Comparison of ENCODE assay signal across 8 mouse cellular contexts in the genomic region with DNA sequence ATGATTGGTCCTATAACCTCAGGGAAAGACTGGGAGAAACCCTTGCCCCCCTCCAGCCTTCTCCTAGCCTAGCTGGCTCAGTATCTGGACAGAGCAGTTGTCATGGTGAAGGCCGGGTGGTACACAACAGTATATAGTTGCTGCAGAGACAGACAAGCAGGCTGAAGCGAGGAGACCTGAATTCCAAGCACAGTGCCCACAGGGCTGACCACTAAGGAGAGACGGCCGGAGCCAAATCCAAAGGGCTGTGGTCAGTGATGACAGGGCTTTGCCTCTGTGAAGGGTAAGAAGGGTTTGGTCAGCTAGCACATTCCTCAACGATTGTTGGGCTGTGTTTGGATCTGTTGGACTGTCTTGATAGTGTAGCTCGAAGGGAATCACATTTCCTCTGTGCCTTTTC. TPM values are rescaled to one million over a fixed set of nuclear protein-coding genes. Genes with fewer than 3 reads are reported as not detected.
DNase-seq lines count a peak whose midpoint lies in the region; ATAC-seq lines count a peak whose summit lies in the region.

No protein-coding gene starts in this region.

- H3K4me2 ChIP-seq in heart, embryonic 15.5 days: peak overlapping the region; percentile 57; the same call in 1 of the 2 replicates
- peak overlapping the region; percentile 52; the same call in 1 of the 2 replicates for H3K4me2 ChIP-seq in embryonic facial prominence, embryonic 14.5 days (ENCODE audit: low read depth, low read length)
- H3K4me2 ChIP-seq in liver, embryonic 13.5 days: peak overlapping the region; percentile 76

- intact Hi-C loops in heart, postnatal 10 days (cut with DNase I): loop anchor here (1.0 to 5.0 kb wide), 3 partner anchors 80 to 174 kb away; no protein-coding TSS in a partner anchor
- intact Hi-C loops in left cerebral cortex, postnatal 14 days (cut with DNase I): loop anchor here (5.0 kb wide), 2 partner anchors 79 to 174 kb away; no protein-coding TSS in a partner anchor

- no peak for ATAC-seq in heart, embryonic 15.5 days (replicated peaks; ENCODE audit: insufficient number of reproducible peaks, insufficient read depth, low FRiP score, low read depth)
- ATAC-seq in embryonic facial prominence, embryonic 14.5 days (ENCODE audit: low read depth): no peak
- ATAC-seq in liver, embryonic 13.5 days (ENCODE audit: low read depth): peak; percentile 1; the same call in 1 of the 2 replicates

- H3K9ac ChIP-seq in heart, embryonic 15.5 days: peak overlapping the region; percentile 29
- peak overlapping the region; percentile 15; the same call in 1 of the 2 replicates for H3K9ac ChIP-seq in embryonic facial prominence, embryonic 14.5 days (ENCODE audit: low read depth, low read length)
- peak overlapping the region; percentile 65 for H3K9ac ChIP-seq in liver, embryonic 13.5 days

- no peaks in the 10 kb centered on the region for H3K9me3 ChIP-seq in heart, embryonic 15.5 days (replicated peaks)
- no peaks in the 10 kb centered on the region for H3K9me3 ChIP-seq in embryonic facial prominence, embryonic 14.5 days (ENCODE audit: control insufficient read depth, low read length)
- no peaks in the 10 kb centered on the region for H3K9me3 ChIP-seq in liver, embryonic 13.5 days (replicated peaks)

- H3K27me3 ChIP-seq in heart, embryonic 15.5 days: no peaks in the 10 kb centered on the region
- no peaks in the 10 kb centered on the region for H3K27me3 ChIP-seq in embryonic facial prominence, embryonic 14.5 days (replicated peaks; ENCODE audit: control insufficient read depth, insufficient read depth, low read length)
- peaks cover 35% of the 10 kb centered on the region for H3K27me3 ChIP-seq in liver, embryonic 13.5 days

- peak overlapping the region; percentile 18; the same call in 1 of the 2 replicates for H3K4me3 ChIP-seq in heart, embryonic 15.5 days
- H3K4me3 ChIP-seq in embryonic facial prominence, embryonic 14.5 days (ENCODE audit: low read depth, low read length): no peak overlapping the region
- peak overlapping the region; percentile 42 for H3K4me3 ChIP-seq in liver, embryonic 13.5 days (replicated peaks)

- WGBS in heart, embryonic 15.5 days: 48% methylated on average over 6 of the region's 6 CpGs
- WGBS in embryonic facial prominence, embryonic 14.5 days: 56% methylated on average over 6 of the region's 6 CpGs
- 58% methylated on average over 6 of the region's 6 CpGs for WGBS in liver, embryonic 13.5 days (ENCODE audit: insufficient replicate concordance)

- no peaks in the 10 kb centered on the region for H3K36me3 ChIP-seq in heart, embryonic 15.5 days
- no peaks in the 10 kb centered on the region; the same call in 1 of the 2 replicates for H3K36me3 ChIP-seq in embryonic facial prominence, embryonic 14.5 days (ENCODE audit: control insufficient read depth, insufficient read depth, low read length)
- H3K36me3 ChIP-seq in liver, embryonic 13.5 days: no peaks in the 10 kb centered on the region

- no peak for DNase-seq in heart, postnatal 10 days
- peak; percentile 17 for DNase-seq in CD4-positive helper T cell, adult 2 months (ENCODE audit: low read depth, low spot score)
- DNase-seq in embryonic facial prominence, embryonic 14.5 days (ENCODE audit: low spot score): peak; percentile 22
- no peak for DNase-seq in liver, embryonic 13.5 days
- DNase-seq in left cerebral cortex, postnatal 14 days (ENCODE audit: low spot score in 2 of 2): no peak
- no peak for DNase-seq in layer of hippocampus, adult 18-20 months (ENCODE audit: low spot score in 2 of 2)
- DNase-seq in right cerebral cortex, postnatal 10 days (ENCODE audit: low spot score in 2 of 2): no peak

- H3K27ac ChIP-seq in heart, embryonic 15.5 days: peak overlapping the region; percentile 89
- H3K27ac ChIP-seq in embryonic facial prominence, embryonic 14.5 days (replicated peaks; ENCODE audit: low read depth, low read length): peak overlapping the region; percentile 93
- peak overlapping the region; percentile 91 for H3K27ac ChIP-seq in liver, embryonic 13.5 days

- H3K4me1 ChIP-seq in heart, embryonic 15.5 days (replicated peaks): peaks cover 61% of the 10 kb centered on the region
- H3K4me1 ChIP-seq in embryonic facial prominence, embryonic 14.5 days (ENCODE audit: control insufficient read depth, insufficient read depth, low read length): peaks cover 39% of the 10 kb centered on the region
- peaks cover 63% of the 10 kb centered on the region for H3K4me1 ChIP-seq in liver, embryonic 13.5 days (replicated peaks)

RNA-seq across cellular contexts. Expression of a gene that starts 0.9 kb away (rescaled TPM):
- polyA plus RNA-seq in heart, embryonic 15.5 days (2015; fragmentation: Nextera tagmentation; extraction: Ambion mirVana): 73.1 and 77.6 TPM in 2 replicates
- 10 to 100 TPM; 50.8 to 54.0 TPM for total RNA-seq in heart, postnatal 10 days (2021)
- polyA plus RNA-seq in embryonic facial prominence, embryonic 14.5 days (2014; fragmentation: Nextera tagmentation; extraction: Ambion mirVana): 32.9 and 33.0 TPM in 2 replicates
- polyA plus RNA-seq in liver, embryonic 13.5 days (2015; fragmentation: Nextera tagmentation; extraction: Ambion mirVana): 40.5 and 41.5 TPM in 2 replicates
- total RNA-seq in left cerebral cortex, postnatal 14 days (2021): 10 to 100 TPM; 82.0 to 85.4 TPM
- total RNA-seq in layer of hippocampus, adult 18-20 months (2021): 10 to 100 TPM; 83.4 to 87.4 TPM

RNA-seq across cellular contexts. Expression of a gene that starts 5.1 kb away (rescaled TPM):
- 39.4 and 50.7 TPM in 2 replicates for polyA plus RNA-seq in heart, embryonic 15.5 days (2015; fragmentation: Nextera tagmentation; extraction: Ambion mirVana)
- total RNA-seq in heart, postnatal 10 days (2021): 100 to 1,000 TPM; 214 to 239 TPM
- polyA plus RNA-seq in embryonic facial prominence, embryonic 14.5 days (2014; fragmentation: Nextera tagmentation; extraction: Ambion mirVana): 62.4 and 64.2 TPM in 2 replicates
- 6.6 and 7.3 TPM in 2 replicates for polyA plus RNA-seq in liver, embryonic 13.5 days (2015; fragmentation: Nextera tagmentation; extraction: Ambion mirVana)
- 100 to 1,000 TPM; 241 to 264 TPM for total RNA-seq in left cerebral cortex, postnatal 14 days (2021)
- 100 to 1,000 TPM; 245 to 258 TPM for total RNA-seq in layer of hippocampus, adult 18-20 months (2021)

RNA-seq across cellular contexts. Expression of a gene that starts 25.3 kb away (rescaled TPM):
- 5.2 and 10.9 TPM in 2 replicates for polyA plus RNA-seq in heart, embryonic 15.5 days (2015; fragmentation: Nextera tagmentation; extraction: Ambion mirVana)
- 1 to 10 TPM; 1.8 to 2.1 TPM for total RNA-seq in heart, postnatal 10 days (2021)
- polyA plus RNA-seq in embryonic facial prominence, embryonic 14.5 days (2014; fragmentation: Nextera tagmentation; extraction: Ambion mirVana): 78.9 and 83.0 TPM in 2 replicates
- polyA plus RNA-seq in liver, embryonic 13.5 days (2015; fragmentation: Nextera tagmentation; extraction: Ambion mirVana): 0.99 and 1.2 TPM in 2 replicates
- total RNA-seq in left cerebral cortex, postnatal 14 days (2021): 1 to 10 TPM; 2.9 to 3.4 TPM
- 1 to 10 TPM; 1.7 to 2.3 TPM for total RNA-seq in layer of hippocampus, adult 18-20 months (2021)

RNA-seq across cellular contexts. Expression of a gene that starts 58.7 kb away (rescaled TPM):
- polyA plus RNA-seq in heart, embryonic 15.5 days (2015; fragmentation: Nextera tagmentation; extraction: Ambion mirVana): 129 and 149 TPM in 2 replicates
- total RNA-seq in heart, postnatal 10 days (2021): 100 to 1,000 TPM; 160 to 172 TPM
- polyA plus RNA-seq in embryonic facial prominence, embryonic 14.5 days (2014; fragmentation: Nextera tagmentation; extraction: Ambion mirVana): 185 and 198 TPM in 2 replicates
- polyA plus RNA-seq in liver, embryonic 13.5 days (2015; fragmentation: Nextera tagmentation; extraction: Ambion mirVana): 98.1 and 121 TPM in 2 replicates
- 100 to 1,000 TPM; 129 to 147 TPM for total RNA-seq in left cerebral cortex, postnatal 14 days (2021)
- total RNA-seq in layer of hippocampus, adult 18-20 months (2021): 100 to 1,000 TPM; 136 to 145 TPM

Comparison
In these comparisons a context has a peak if more than half of its experiments do, and no peak if none do; other contexts are left out.
1. H3K9ac ChIP-seq: peak in every context shown above with its lines; median percentile 65 in liver, embryonic 13.5 days; 29 in heart, embryonic 15.5 days; 15 in embryonic facial prominence, embryonic 14.5 days.
2. DNase-seq: peak in CD4-positive helper T cell, adult 2 months (single experiment) and embryonic facial prominence, embryonic 14.5 days (single experiment); none in heart, postnatal 10 days (0 of 2), liver, embryonic 13.5 days (single experiment), left cerebral cortex, postnatal 14 days (0 of 2), layer of hippocampus, adult 18-20 months (0 of 2) and right cerebral cortex, postnatal 10 days (0 of 2).
3. Peak in every context shown above with its lines, with median percentiles within 50 percentile points of each other: H3K27ac ChIP-seq and H3K4me2 ChIP-seq.